Mouse (Mus musculus): Measurements from ENCODE around the gene Lin7a.

GRCm38 (mm10) chr10:107310964-107311490, 39.5 kb downstream of the Lin7a start:
- no peak for TF ChIP-seq CTCF (IDR thresholded peaks at IDR 0.05; ENCODE audit: low read depth)
- TF ChIP-seq EP300 (optimal IDR thresholded peaks at IDR 0.05): no peak
